Mouse (Mus musculus) gonadal fat pad, adult 2 months (tissue): ENCODE results near the gene Lrp8. TPM values are rescaled to one million over a fixed set of nuclear protein-coding genes. Genes with fewer than 3 reads are reported as not detected.

Experiments used
- DNase-seq: peaks from one replicate; pipeline ENCODE4 v3.0.0-alpha.2; 2012; ENCODE audit warnings: low read depth
- polyA plus RNA-seq: library from polyadenylated mRNA; depleted of rRNA; stranded (reverse); fragments of >200 nt; gene quantifications from 2 replicates; pipeline ENCODE4 v1.2.3, GENCODE M21; 2012; rRNA removed

Gene Lrp8
- 7.6 and 9.3 TPM in 2 replicates for polyA plus RNA-seq

DNA sequence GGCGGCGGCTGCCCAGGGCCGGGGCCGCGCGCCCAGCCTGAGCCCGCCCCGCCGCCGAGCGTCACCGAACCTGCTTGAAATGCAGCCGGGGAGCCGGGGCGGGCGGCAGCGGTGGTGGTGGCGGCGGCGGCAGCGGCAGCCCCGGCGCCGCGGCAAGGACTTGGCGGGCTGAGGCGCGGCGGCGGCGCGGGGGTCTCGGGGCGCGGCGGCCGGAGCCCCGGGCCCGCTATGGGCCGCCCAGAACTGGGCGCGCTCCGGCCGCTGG is at the start of gene Lrp8:
Gene Lrp8, plus strand, starts transcription at position 77 of the 265 bp plus-strand sequence.
- DNase-seq, result no peak

DNA sequence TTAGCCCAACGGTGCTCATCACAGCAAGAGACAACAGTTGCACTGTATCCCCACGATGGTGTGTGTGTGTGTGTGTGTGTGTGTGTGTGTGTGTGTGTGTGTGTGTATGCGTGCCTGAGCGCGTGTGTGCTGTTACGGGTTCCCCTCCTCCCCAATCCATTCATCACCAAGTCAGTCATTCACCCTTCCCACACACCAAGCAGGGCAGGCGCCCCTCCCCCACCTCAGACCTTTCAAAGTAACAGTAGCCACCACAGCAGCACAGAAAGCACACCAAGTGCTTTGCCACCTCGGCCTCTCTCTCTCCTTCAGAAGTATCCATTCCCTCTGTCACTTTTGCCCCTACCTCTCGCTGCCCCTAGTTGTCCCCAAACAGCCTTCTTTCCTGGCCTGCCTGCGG is 45.8 kb upstream of the Lrp8 start:
- no peak for DNase-seq

DNA sequence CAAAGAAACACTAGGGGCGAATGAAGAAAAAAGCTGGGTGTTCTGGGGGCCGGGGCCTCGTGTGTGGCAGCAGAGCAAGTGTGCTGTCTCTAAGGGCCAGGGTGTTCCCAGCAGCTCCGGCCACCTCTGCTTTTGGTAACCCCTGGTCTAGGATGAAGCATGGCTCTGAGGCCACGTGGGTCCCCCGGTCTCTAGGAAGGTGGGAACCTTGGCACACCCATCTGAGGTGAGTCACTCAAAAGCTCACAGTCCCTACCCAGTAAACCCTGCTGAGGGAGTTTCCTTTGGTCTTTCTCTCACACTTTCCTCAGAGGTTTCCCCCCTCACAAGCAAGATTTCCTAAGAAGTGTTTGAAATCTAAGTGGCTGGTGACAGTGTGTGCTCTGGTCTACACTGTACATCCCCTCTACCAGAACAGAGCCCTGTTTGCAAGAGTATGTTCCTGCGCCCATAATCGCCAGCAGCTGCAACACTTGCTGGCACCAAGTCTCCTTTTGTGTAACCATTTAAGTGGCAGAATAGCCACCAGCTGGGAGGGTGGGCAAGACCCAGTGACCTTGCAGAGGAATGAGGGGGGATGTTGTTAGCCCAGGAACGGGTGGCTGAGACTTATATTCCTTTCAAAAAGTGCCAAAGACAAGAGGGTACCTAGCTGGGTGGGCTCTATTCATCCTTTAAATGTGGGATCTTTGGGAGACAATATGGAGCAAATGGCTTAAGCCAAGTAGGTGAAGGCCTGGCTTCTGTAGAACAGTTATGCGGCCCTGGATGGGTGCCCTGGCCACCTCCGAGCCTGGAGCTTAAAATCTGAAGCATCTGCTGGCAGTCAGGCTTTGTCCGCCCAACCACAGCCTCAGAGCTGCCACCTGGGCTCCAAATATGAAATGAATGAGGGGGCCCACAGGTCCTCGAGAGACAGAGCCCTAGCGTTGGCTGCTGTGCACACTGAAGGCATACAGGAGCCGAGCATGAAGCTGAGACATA is 44.3 kb upstream of the Lrp8 start:
- no peak for DNase-seq

DNA sequence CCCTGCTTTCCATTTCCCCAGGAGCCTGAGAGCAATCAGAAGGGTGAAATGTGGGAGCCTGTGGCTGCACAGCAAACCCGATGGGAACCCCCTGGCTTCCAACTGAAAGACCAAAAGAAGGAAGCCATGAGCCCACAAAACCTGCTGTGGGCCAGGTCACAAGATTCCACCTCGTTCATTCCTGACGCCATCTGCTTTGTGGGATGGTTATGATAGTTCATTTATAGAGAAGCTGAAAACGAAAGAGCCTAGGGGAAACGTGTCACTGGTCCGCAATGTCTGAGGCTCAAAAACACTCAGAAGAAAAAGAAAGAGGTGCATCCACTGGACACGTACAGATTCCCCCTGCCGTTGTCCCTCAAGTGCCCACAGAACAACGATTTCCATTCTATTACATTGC is 43.1 kb upstream of the Lrp8 start:
- no peak for DNase-seq

DNA sequence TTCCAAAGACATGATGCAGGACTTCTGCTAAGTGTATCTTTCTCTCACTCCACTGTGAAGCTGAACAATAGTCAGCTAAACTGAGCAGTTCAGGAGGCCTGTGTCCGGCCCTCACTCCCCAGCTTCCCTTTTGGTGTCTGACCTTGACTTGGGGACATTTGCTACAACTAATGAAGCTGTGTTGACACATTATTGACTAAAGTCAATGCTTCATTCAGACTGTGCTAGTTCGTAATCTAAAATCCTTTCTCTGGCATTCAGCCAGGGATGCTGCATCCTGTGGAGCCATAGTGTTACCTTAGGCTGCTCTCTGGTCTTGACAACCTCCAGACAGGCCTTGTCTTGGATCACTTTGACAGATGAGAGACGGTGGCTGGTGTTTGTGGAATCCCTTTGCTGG is 39.1 kb upstream of the Lrp8 start:
- no peak for DNase-seq

DNA sequence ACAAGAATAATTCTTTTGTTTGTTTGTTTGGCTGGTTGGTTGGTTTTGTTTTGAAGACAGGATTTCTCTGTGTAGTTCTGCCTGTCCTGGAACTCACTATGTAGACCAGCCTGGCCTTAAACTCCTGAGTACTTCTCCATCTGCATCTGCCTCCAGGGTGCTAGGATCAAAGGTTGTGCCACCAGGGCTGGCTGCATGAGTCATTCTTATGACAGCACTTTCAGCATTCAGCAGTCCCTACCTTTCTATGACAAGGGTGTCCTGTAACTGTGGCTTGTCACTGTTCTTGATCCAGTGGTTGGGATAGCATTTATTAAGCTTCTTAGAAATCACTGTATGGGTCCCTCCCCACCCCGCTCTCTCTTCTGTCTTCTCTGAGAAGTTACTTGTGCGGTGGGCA is 38.5 kb upstream of the Lrp8 start:
- DNase-seq, result no peak

DNA sequence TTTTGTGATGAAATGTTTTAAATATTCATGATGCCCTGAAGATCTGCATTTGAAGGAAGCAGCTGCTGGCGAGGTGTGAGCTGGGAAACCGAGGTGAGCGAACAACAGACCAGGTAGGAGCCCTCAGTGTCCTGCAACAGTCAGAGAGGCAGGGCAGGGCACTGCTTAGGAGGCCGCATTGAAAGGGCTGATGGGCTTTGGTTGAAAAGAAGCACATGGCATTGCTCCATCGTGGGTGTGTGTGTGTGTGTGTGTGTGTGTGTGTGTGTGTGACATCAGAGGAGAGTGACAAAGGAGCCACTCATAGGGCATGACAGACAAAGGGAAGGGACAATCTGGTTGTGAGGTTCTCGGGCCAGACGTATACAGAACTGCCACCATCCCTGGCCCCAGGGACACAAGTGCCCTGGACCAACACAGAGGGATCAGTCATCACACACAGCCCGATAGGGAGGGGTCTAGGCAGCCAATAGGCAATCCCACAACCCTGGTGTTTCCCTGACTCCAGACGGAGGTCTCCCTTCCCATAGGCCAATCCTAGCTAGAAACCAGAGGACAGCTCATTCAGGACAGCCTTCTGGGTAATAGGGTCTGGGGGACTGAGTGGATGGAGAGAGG is 36.8 kb upstream of the Lrp8 start:
- DNase-seq, result no peak

DNA sequence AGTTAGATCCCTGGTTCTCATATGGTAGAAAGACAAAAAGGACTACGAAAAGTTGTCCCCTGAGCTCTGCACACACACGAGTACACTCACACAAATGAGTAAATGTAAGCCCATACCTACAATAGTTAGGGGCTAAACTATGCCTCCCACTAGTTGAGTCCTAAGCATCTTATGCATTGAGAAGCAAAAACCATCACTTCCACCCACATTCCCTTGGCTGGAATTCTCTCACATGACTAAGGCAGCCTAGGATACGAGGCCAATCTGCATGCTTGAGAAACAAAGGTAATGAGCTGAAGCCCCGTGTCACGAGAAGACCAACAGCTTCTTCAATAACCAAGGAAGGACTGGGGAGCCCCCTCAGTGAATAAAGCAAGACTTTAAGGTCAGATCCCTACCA is 35.9 kb upstream of the Lrp8 start:
- DNase-seq, result no peak

DNA sequence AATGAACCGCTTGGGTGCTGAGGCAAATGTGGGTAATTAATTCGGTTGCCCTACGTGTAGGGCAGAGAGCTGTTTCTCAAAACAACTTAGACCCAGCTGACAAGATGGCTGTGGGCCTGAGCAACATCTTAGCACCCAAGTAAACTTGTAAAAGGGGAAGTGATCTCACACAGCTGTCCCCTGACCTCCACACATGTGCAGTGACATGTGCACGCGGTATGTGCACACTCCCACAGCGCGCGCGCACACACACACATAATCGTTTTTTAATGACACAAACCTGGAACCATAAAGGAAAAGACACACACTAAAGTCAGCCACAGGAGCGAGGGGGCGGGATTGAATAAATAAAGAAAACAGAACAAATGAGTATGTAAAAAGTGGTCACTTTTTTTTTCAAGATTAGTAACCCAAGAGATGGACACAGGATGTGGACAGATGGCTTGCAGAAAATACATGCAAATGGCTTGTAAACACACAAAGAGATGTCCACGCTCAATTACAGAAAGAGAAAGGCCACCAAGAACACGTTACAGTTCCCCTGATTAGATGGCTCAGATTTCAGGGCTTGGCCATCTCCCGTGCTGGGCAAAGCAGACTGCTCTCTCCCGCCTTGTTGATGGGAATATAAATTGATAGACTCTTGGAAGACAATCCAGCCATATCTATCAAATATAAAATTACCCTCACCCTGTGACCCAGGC is 29.8 kb upstream of the Lrp8 start:
- DNase-seq, result no peak

DNA sequence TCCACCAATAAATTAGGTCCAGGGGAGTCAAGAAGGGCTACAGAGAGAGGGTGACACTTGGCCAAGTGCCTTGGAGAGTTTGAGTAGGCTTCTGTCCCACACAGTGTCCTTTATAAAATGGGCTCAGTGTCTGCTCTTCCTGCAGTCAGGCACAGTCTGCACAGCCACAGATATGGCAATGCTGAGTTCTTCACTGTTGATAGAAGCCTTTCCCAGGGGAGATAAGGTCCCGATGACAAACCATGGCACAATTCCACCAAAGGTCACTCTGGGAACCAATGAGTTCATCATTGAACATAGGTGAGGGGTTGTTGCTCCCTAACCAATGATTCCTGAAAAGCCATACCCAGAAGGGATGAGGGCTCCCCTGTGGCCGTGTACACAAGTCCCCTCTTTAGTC is 27.2 kb upstream of the Lrp8 start:
- DNase-seq, result no peak

DNA sequence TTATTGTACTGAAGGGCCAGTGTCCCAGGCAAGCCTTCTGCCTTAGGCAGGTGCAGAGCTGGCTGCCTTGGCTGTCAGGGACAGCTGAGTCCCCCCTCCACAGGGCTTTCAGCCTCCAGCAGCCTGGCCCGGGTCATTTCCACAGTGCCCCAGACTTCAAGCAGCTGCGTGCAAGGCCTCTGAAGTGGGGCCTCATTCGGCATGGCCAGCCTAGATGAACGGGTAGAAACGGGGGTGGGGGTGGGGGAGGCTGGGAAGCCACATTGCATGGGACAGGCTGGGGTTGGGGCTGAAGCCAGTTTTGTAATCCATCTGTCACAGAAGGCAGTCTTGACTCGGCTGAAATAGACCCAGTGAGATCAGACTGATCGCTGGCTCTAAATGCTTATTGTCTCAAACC is 26.4 kb upstream of the Lrp8 start:
- DNase-seq, result no peak

DNA sequence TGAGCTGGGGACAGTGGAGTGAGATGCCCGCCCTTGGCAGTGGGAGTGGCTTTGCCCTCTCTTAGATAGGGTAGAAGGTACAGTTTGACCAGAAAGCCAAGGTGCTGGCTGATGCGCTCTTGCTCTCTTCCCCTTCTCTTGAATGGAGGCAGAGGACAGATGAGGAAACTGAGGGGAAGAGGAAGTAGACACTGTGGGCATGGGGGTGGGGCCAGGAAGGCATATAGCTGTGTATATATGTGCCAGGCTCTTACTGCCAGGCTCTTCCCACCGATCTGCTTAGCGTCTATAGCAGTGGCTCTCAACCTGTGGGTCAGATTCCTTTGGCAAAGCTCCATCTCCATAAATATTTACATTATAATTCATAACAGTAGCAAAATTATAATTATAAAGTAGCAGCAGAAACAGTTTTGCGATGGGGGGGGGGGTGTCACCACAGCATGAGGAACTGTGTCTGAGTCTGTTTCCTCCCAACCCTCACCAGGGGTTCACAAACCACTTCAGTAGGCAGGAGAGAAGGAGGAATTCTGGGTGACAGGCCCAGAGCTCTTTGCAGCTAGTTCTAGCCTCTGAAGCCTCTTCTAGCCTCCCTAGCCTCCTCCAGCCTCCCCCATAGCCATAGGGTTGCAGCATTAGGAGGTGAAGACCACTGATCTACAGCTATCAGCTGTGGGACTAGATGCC is 24.9 kb upstream of the Lrp8 start:
- DNase-seq, result no peak

DNA sequence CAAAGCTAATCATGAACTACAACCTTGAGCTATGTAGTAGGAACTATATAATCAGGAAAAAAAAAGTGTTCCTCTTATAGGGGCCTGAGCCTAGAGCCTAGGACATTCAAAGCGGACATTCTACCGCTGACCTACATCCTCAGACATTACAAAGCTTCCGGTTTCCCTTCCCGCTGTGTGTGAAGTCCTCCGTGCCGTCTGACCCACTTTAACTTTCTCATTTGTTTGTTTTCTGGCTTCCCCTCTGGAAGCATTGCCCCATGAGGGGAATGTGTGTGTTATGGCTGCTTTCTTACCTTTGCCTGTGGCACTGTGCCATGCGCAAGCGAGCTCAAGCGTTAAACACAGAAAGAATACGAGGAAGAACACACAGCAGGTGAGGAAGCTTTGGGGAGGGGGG is 18.5 kb upstream of the Lrp8 start:
- DNase-seq, result no peak

DNA sequence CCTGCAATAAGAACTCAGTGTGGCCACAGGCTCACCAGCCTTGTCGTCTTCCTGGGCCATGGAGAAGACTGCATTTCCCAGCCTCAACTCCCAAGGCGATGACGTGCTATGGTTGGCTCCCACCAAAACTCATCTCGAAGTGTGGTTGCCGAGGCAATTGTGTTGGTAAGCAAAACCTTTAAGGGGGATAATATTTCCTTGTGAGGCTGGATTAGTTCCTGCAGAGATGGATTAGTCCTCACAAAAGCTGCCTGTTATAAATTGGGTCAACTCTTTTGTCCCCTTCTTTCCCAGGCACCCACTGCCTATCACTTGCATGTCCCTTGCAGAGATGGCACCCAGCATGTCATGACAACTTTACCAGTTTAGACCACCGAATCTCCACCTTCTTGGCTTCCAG is 13.2 kb upstream of the Lrp8 start:
- DNase-seq, result no peak

DNA sequence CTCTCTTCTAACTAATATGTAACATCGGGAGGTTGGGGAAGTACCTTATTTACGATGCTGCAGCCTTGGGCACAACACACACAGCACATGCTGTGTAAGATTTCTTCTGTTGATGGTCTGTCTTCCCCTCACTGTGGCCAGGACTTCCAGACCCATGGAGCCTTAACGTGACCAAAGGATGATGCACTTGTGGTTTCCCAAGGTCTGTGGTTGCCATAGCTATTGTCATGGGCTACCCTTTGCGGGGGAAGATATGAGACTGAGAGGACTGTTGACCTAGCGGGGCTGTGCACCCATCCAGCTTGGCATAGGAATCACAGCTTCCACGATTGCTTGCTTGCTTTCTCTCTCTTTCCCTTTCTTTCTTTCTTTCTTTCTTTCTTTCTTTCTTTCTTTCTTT is 1.3 kb upstream of the Lrp8 start:
- no peak for DNase-seq

DNA sequence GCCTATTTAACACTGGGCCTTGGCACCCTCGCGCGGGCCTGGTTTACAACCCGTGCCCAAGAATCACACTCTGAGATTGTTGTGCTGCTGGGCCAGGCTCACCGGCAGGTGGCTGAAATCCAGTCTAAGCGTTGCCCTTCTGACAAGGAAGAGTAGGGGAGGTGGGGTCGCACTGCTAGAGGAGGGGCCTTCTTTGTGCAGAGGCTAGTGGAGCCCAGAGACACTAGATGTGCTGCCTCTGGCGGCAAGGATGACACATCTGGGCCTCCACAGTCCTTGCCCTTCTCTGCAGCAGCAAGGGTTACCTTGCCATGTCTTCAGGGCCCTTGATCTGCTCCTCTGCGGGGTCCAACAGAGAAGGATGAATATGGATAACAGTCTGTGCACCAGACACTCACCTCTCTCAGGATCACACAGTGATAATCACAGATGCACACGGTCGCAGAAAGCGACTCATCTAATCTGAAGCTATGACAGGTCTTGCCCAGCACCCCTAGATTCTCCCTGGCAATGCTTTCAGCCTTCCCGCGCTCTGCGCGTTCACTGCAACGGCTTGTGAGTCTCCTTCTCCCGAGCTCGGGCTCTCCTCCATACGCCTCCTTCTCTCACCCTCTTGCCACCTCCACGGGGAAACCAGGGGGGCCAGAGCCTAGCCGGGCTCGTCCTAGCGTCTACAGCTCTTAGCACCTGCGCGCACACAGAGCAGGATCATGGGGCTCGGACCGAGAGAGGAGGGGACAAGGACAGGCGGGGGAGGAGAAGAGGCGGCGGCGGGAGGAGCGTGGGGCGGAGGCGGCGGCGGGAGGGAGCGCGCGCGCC is 486 bp upstream of the Lrp8 start:
- no peak for DNase-seq

DNA sequence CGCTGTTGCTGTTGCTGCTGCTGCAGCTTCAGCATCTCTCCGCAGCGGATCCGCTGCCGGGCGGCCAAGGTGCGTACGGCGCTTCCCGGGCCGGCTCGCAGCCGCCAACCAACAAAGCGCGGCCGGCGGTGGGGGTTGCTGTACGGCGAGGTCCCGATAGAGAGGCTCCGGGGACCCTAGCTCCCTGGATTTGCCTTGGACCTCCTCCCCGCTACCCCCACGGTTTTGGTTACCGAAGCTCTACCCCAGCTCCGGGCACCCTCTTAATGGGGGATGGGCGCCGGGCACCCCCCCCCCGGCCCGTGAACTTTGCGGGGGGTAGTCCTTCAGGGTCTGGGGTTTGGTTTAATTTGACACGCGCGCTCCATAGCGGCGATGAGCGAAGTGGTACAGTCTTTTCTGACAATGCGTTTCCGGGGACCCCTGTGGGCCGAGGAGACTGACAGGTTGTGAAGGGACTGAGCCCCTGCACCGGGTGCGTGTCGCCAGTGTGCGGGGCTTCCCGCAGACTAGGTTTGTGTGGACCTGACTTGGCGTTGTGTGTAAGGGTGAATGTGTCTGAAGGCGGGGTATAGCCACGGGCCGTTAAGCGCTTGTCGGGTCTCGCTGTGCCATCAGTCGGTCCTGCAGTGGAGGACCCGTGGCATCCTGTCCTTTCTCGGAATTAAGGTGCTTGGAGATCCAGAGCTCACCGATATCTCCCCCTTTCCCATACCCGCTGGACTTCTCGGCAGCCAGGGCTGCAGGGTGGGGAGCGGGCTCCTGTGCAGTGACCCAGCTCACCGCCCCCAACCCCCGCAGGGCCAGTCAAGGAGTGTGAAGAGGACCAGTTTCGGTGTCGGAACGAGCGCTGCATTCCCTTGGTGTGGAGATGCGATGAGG is 630 bp downstream of the Lrp8 start:
- DNase-seq, result no peak

DNA sequence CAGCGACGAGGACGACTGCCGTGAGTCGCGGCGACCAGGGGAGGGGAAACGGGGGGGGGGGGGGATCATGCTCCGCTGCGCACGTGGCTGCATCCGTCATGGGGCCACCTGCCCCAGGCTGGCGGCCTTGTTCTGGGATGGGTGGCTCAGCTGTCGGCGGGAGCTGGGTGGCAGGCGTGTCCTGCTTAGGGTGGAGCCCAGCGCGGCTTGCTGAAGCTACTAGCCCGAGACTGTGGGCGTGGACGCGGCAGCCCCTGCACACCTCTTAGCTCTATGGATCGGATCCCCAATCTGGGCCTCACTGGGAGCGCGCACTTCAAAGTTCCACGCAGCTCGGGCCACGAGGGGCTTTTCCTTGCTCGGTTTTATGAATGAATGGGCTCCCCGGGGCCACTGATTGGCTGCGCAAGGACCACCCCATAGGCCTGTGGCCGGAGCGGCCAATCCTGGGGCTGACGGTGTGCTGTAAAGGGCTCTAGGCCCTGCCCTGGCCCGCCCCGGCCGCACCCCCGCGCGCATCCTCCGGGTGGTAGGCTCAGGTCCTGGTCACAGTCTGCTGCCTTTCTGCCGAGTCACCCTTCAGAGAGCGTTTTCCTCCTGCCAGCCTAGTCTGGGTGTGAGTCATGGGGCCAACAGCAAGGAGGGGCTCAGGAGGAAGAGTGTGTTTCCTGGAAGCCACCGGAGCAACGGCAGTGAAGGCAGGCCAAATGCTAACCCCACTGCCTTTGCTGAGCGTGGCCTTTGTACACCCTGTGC is 1.5 kb downstream of the Lrp8 start:
- no peak for DNase-seq

DNA sequence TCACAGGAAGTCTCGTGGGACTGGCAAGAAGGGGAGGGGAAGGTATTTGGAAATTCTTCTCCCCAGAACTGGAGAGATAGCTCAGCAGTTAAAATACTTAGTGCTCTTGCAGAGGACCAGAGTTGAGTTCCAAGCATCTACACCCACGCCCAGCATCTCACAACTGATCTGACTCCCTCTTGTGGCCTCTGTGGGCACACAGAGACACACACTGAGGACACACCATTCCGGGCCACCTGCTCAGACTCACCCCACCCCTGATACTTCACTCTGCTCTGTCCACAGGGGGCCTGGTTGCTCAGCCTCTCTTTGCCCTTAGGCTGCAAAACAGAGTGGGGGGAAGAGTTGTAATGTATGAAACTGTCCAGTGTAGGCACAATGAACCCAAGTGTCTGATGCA is 3.4 kb downstream of the Lrp8 start:
- DNase-seq, result no peak

DNA sequence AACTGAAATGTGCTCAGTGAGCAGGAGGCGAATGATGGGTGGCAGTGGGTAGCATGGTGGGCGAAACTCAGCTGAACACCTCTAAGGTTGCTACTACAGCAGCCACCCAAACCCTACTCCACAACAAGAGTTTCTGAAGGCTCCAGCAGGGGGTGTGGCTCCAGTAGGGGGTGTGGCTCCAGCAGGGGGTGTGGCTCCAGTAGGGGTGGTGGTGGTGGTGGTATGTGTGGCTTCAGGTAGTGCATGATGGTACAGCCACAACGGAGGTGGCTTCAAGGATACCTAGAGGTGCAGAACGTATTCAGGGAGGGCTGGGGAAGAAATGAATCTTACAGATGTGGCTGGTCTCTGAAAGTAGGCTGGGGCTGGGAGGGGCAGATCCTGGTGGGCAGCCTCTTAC is 5.7 kb downstream of the Lrp8 start:
- DNase-seq, result no peak
